Mouse (Mus musculus): Measurements from ENCODE around the gene Sh3kbp1. TPM values are rescaled to one million over a fixed set of nuclear protein-coding genes. Genes with fewer than 3 reads are reported as not detected.

Gene Sh3kbp1
- total RNA-seq, 2 experiments from 2014 or later, result 279 to 282 TPM

DNA sequence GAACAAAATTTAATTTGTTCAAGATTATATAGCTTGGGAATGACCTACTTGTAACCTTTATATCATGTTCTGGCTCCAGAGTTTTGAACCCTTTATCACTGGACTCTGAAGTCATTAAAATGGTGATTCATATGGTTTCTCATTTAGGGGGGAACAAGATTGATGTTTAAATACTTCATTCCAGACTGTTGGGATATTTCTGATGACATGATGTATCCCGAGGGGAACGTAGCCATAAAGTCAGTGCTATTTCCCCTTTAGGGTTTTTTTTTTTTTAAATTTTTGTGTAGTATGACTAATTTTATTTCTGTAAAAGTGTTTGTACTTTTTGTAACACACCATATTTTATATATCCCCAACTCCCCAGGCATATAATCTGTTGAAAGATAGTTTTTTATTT lies 212.7 kb downstream of the Sh3kbp1 start:
- DNase-seq, result no peak

DNA sequence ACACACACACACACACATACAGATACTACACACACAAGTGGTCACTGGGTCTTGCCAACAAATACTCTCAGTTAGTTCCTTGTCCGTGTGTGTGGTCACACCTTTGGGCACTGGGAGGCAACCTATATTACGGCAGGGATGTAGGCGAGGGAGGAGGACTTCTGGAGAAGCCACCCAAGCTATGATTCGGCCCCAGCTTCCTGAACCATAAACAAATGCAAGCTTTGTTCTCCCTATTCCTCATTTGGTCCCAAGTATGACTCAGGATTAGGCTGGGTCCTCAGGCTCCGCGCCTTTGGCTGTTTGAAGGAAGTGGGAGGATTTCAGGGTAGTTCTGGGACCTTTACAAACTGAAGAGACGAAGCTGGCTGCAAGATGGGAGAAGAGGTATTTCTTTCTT lies 213.2 kb downstream of the Sh3kbp1 start:
- DNase-seq, result peak; percentile 13

DNA sequence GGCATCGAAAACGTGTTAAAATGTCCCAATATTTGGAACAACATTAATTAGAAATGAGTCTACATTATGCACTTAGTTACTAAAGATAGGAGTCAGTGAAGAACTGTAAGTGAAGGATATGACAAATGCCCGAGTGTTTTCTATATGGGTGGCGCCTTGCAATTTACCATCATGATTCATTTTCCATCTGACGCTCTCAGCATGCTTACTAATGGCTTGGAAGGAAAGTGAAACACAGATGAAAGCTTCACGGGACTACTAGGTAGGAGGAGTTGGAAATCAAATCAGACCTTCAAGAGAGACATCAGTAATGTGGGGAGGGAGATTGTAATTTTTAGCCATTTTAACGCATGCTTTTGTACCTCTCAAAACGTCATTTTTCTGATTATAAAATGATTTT lies 223.7 kb downstream of the Sh3kbp1 start:
- no peak for DNase-seq

DNA sequence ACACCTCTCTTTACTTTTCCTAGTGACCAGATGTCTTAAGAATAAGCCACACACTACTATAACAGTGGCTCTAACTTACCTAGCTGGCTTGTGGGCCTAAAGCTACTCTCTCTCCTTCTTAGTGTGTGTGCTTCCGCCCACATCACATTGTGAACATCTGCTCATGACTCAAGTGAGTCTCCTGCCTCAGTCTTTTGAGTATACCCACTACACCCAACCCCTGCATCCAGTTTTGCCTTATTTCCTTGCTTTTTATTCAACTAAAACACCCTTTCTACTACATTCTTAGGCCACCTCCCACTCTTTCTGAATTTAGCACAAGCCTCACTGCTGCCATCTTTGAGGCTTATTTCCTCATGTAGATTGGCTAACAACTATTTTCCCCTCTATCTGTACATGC lies 229.8 kb downstream of the Sh3kbp1 start:
- DNase-seq, result no peak

DNA sequence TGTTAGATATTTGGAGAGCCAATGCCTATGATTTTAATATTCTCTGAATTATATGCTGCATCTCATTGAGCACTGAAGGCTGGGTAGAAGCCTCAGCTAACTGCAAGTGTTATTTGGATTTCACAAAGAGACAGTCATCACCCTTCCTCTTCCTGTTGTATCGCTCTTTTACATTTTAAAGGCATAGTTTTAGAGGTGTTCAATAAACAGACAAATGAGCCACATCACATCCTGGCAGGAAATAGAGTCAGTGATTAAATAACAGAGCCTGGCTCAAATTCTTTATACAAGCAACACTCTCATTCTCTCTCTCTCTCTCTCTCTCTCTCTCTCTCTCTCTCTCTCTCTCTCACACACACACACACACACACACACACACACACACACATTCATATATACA lies 231.1 kb downstream of the Sh3kbp1 start:
- no peak for DNase-seq

DNA sequence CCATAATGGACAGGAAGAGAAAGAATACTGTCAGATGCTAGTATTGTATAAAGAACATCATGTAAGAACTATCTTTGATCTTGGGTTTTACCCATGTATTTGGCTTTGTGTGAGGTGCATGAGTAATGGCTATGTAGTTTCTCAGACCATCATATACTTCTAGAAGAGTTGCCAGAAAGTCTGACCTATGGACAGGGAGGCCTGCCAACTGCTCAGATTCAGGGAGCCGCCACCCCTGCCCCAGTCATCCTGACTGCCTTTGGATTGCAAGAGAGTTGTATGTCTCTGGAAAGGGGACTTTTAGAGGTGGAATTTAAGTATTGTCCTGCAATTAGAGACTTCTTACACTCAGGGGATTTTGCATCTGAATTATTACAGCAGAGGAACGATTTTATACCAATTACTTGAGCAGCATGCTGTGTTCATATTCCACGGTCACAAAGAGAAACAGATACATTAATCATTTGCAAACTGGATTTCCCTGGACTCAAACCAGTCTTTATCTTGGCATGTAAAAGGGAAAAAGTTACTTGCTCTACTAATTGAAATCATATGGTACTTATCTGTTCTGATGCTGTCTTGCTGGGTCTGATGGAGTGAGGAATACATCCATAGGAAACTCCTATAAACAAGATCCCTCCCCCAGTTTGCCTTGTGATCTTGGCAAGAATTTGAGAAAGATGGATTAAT lies 233.9 kb downstream of the Sh3kbp1 start:
- DNase-seq, result no peak

DNA sequence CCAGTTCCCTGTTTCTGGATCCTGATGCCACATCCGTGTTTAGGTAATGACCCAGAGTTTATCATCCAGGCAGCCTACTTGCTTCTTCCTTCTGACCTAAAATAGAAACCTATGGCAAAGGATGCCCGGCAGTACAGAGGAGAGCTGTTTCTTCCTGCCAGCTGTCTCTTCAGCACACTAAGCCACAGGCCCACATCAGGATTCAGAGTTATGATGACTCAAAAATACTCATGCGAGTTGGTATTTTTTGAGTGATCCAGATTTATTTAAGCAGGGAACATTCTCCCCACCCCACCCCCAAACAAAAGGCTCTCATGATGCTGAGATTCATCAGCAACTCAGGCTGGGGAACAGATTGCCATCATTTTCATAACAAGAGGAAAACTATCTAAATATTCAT lies 240.6 kb downstream of the Sh3kbp1 start:
- no peak for DNase-seq

DNA sequence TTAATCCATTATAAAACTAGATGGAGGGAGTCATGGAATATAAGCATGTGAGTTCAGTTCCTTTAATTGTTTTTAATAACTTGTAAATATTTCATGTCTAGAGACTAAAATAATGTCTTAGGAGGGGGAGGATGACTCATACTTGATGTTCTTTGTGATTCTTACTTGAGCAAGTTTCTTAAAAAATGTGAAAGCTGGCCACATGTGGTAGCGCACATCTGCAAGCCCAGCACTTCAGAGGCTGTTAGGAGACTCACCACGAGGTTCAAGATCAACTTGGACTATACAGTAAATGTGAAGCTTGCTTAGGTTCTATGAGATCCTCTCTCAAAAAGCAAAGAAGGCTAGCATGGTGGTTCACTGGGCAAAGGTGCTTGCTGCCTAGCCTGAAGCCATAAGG lies 245.4 kb downstream of the Sh3kbp1 start:
- DNase-seq, result no peak

DNA sequence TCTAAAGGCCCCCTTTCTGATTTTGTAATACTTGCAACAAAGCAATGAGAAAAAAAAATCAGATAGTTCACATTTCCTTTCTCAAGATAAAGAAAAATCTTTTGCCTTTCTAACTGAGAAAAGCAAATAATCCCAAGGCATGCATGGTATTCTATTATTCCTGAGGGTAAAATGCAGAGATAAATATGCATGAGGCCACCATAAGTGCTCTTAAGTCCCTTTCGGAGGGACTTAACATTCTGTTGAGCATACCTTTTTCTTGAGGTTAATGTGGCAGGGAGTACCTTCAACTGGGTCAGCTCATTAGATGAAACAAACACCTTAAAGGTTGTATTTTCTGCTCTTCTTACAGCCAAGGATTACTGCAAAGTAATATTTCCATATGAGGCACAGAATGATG lies 250.7 kb downstream of the Sh3kbp1 start:
- DNase-seq, result no peak

DNA sequence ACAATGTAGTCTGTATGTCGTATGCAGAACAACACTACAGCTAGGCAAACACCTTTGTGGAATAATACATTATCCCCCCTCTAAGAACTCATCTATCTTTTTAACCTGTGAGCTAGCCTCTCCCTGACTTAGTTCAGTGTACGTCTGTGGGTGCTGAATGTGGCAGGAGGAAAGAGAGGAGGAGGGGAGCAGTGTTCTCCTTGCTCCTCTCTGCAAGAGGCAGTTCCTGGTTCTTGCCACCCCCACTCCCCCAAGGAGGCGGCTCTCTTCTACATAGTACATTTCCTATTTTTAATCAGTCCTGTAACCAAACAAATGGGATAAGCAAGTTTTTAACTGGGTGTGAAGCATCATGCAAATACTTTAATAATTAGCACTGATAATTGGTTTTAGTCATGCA lies 252.4 kb downstream of the Sh3kbp1 start:
- DNase-seq, result no peak

DNA sequence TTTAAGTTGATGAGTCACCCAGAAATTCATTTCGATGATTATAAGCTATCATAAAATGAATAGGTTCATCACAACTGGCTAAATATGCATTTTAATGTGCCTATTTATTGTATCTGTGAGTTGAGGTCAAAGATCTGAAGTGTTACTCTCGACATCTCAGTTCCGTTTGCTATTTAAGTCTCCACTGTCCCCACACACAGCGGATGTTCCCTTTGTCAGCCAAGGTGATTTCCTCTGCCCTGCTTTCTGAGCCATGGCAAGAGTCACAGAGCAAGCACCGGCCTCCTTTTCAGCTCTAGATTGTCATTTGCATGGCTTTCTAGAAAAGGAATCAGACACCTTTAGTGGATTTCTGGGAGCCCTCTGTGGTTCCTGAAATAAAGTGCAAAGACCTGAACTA lies 254.5 kb downstream of the Sh3kbp1 start:
- no peak for DNase-seq

DNA sequence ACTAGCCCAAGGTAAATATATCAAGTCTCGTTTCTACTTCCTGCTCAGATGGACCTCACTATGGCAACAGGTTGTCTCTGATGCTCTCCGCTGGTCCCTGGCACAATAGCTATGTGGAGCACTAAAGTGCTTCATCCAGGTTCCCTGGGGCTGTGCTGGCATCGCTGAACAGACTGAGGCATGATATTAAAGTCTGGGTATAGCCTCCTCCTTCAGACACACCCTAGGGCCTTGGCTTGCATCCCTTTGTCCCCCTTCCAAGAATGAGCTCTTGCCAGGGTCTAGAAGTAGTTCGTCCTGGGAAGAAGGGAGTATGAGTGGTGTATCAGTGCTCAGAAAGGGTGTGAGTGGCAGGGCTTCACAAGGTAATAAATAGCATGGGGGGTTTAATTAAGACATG lies 269.5 kb downstream of the Sh3kbp1 start:
- no peak for DNase-seq

DNA sequence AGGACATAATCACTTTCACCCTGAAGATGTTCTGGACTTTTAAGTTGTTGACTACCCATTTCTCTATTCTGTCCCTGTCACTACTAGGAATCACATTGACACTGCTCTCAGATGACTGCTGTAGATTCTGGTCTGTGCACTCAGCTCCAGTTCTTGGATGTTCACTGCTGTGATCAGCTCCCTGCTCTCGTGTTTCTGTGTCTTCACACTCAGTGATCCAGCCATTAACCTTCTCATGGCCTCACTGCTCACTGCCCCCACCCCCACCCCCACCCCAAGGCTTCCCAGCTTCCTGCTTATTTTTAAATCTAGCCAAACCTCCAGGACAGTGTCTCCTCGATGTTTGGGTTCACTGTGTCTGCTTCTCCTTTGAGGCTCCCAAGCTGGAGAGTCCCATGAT lies 271.0 kb downstream of the Sh3kbp1 start:
- DNase-seq, result no peak

DNA sequence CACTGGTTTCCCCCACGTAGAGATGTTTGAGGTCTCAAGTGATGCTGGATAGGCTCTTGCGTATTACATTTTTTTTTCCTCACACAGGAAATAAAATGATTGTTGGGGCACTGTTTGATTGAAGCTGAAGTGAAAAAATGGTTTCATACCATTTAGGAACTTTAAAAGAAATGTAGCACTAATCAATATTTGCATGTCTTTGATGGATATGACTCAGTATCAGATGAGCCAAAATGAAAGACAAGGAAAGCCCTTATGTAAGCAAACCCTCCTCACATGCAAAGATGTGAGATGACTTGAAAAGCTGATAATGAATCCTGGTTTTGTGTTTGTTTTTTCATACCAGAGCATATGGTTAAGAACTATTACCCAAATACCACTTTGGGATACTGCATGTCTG lies 272.0 kb downstream of the Sh3kbp1 start:
- DNase-seq, result no peak

DNA sequence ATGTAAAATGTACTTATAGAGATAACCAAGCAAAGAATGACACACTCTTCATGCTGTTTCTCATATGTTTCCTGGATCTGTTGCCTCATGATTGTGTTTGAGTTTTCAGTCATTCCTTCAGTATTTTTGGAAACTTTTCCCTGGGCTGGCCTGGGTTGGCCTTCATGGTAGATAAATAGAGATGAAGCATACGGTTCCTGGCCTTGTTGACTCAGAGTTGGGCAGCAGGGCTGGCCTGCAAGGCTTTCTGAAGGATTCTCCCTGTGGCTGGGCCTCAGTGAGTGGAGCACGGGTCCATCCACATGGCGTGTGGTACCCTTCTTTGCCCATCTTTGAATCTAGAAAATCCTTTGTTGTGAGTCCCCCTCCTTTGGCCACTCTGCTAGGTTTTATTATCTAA lies 276.3 kb downstream of the Sh3kbp1 start:
- DNase-seq, result no peak

DNA sequence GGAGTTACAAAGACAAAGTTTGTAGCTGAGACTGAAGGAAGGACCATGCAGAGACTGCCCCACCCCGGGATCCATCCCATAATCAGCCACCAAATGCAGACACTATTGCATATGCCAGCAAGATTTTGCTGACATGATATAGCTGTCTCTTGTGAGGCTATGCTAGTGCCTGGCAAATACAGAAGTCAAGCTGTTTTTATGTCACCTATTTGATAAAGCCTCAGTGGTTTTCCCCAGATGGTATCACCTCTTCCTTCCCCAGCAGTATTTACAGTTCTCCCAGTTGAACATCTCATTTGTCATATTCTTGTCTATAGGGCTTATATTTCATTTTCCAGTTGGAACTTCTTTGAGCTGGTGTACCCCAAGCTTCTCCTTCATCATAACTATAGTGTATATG lies 280.6 kb downstream of the Sh3kbp1 start:
- no peak for DNase-seq

DNA sequence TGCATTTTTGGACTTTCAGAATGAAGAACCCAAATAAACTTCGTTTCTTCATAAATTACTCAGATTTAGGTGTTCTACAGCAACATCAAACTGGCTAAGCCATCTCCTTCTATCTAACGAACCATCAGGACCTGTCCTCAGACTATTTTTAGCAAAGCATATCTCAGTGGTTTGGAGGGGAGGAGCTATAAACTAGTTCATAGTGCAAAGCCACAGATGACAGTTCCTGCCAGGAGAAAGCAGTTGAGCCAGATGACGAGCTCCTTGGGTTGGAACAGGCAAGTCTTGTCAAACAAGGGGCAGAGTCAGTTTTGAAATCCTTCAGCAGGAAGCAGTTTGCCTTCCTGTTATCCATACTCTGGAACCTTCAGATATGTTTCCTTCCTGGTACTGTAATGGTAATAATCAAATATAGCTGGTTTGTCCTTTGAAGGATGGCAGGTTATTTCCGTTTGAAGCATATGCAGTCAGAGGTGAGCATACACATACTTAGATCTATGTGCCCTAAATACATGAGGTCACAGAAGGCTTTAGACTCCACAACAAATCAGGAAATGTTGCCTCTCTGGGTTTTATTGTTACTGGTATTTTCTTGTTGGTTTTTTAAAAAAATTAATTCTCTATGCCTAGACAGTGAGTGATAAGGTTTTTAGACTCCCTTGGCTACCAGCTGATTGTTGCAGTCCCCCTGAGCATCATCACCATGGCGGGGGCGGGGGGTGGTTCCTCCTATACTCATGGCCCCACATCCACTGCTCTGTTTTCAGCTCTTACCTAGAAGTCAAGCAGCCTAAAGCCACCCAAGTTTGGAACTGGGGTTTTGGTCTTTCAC lies 282.6 kb downstream of the Sh3kbp1 start:
- no peak for DNase-seq

DNA sequence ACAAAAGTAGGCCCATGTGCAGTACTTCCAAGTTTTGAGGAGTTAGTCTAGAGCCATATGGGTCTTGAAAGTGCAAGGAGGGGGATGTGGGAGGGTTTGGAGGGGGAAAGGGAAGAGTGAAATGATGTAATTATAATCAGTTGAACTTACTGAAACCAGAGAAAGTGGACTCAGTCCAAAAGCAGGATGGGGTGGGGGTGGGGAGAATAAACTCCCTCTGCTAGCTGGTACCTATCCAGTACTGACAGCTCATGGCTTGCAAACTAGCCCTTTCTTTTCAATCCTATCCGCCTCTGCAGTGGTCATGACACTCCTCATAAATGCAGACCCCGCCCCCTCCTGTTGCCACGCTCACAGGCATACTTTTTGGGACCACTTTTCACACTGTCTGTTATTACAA lies 283.5 kb downstream of the Sh3kbp1 start:
- no peak for DNase-seq

DNA sequence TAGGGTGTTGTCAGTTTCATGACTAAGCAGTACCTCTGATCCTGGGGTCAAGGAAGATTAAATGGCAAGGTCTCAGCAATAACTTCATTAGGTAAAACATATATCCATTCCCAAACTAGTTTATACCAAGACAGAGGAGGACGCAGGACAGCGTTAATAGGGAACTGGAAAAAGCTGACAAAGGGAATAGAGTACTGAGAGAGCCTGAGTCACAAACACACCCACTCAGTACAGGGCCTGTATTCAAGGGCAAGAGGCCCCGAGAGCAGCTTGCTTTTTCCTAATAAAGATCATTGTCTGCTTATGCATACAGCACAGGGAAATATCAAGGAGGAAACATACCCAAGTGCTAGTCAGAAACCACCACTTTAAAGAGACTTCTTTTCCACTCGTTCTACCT lies 284.5 kb downstream of the Sh3kbp1 start:
- no peak for DNase-seq

DNA sequence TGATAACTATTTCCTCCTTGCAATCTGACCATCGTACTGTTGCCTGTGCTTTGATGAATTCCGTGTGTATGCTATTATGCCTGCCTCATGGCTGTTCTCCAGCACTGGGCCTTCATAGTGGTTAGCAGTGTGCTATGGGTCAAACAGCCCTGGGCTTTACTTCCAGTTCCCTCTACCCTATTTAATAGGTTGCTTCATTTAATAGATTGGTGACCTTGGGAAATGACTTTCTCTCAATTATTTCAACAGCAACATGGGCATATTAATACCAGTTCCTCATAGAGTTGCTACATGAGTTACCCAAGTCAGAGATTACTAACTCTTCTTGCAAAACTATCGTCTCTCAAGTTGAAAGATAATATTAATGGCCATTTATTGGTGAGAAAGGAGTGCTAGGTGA lies 285.0 kb downstream of the Sh3kbp1 start:
- no peak for DNase-seq

DNA sequence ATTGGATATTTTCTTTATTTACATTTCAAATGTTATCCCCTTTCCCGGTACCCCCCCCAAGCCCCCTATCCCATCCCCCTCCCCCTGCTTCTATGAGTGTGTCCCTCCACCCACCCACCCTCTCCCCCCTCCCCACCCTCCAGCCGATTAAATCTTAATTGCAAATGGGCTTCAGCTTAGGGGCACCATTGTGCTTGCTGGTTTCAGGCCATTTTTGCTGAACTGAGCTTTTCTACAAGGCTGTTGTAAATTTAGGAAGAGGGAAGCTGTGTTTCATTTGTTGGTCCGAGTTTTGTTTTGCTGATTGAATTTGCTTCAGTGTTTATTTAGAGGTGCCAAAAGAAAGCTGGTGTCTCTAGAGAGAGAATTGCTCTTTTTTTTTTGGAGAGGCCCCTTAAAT lies 286.4 kb downstream of the Sh3kbp1 start:
- no peak for DNase-seq

DNA sequence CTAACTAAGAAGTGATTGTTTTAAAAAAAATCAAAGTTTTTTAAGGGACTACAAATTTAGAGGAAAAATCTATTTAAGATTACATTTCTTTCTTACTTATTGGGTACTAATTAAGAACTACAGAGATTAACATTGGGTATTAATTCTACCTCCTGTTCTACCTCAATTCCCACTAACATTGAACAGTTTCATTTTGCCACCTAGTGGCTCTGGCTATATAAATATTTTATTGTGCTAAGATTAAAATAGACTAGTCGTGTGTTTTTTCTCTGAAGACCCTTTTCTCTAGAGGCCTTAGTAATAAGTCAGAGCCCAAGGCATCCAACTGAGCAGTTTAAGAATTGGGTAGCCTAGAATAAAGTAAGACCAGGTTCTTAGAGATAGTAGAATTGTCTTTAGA lies 288.1 kb downstream of the Sh3kbp1 start:
- DNase-seq, result no peak

DNA sequence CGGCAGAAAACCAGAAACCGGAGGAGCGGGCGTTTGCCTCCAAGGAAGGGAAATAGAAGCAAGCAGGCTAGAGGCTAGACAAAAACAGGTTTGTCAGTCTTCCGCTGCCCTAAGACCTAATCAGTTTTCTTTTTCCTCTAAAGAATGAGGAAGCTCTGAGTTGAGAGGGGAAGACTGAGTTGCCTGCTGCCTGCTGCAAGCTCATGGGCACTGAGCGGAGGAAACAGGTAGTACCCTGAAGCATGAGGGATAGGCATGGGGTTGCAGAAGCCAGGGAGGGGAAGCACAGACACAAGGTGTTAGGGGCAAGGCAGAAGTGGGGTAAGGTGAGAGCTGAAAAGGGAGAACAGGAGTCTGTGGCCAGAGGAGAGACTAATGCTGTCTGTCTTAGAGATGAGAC lies 297.7 kb downstream of the Sh3kbp1 start:
- DNase-seq, result no peak

DNA sequence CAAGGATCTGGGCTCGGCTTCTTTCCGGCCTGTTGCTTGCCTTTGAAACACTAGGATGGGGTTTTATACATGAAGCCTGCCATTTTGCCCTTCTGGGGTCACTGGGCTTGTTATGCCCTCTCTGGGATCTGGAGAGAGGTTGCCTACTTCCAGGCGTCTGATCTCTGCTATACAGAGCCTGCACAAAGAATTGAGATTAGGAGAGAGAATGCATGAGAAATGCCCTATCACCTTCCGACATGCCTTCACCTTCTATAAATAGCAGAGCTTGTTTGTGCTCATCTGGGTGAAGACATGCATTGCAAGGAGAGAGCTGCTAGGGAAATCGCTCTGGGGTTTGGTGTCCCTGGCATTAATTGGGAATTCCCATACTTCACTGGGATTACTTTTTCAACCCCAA lies 301.1 kb downstream of the Sh3kbp1 start:
- DNase-seq, result no peak
